Mouse (Mus musculus): ENCODE measurements around the gene Gclm.

DNA sequence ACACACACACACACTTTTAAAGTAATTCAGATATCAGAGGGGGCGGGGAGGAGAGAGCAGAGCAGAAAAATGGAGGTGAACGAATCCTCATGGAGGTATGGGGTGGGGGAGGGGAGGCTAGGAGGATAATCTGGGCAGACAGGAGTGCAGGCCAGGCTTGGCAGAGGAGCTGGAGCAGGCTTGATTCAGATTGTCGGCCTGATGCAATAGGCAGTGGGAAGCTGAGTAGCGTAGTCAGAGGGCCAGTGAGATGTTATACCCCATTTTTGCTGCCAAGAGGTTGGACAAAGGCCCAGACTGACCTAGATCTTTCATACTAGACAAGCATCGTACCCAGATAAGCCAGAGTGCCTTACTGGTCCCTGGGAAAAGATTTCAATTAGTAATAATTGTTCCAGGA lies 51.6 kb downstream of the Gclm start:
- TF ChIP-seq CTCF (IDR thresholded peaks at IDR 0.05; ENCODE audit: low read depth), result no peak
- no peak for TF ChIP-seq EP300 (IDR thresholded peaks at IDR 0.05; ENCODE audit: low read depth)
